8 mouse cellular contexts compared by ENCODE assay signal in the genomic region with DNA sequence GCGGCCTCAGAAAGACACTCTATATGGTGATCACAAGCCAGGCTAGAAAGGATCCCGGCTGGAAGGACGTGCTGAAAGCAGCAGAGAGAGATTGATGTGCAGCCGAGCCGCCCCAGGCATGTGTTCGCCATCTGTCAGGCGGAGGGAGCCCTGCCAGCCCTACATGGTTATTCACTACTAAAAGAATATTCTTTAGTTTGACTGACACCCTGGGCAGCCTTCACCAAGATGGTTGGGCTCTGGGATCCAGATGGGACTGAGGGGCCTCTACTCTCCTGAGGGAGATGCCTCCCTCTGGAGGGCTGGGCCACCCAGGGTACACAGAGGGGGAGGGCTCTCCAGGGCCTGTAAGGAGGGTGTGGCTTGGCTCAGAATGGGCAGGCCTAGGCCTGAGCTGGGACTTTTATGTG.
A peak's percentile ranks its signal among the peaks of the same experiment; 100 is the strongest.
DNase-seq lines count a peak whose midpoint lies in the region; ATAC-seq lines count a peak whose summit lies in the region.

No protein-coding gene starts in this region.

- H3K4me1 ChIP-seq in heart, embryonic 10.5 days, result peaks cover 13% of the 10 kb centered on the region
- peaks cover 17% of the 10 kb centered on the region for H3K4me1 ChIP-seq in stomach, embryonic 15.5 days

- H3K27ac ChIP-seq in heart, embryonic 10.5 days, result peak overlapping the region; percentile 53
- H3K27ac ChIP-seq in stomach, embryonic 15.5 days, result peak overlapping the region; percentile 80

- 13% methylated on average over 7 of the region's 7 CpGs for WGBS in heart, embryonic 10.5 days
- 23% methylated on average over 7 of the region's 7 CpGs for WGBS in stomach, embryonic 15.5 days

- H3K4me3 ChIP-seq in heart, embryonic 10.5 days, result peak overlapping the region; percentile 7; the same call in 1 of the 2 replicates
- no peak overlapping the region for H3K4me3 ChIP-seq in stomach, embryonic 15.5 days (replicated peaks)

- H3K9me3 ChIP-seq in heart, embryonic 10.5 days, result no peaks in the 10 kb centered on the region
- no peaks in the 10 kb centered on the region for H3K9me3 ChIP-seq in stomach, embryonic 15.5 days

- peak; percentile 91 for ATAC-seq in stomach, embryonic 15.5 days (ENCODE audit: insufficient read depth, low FRiP score, low read depth)

- H3K4me2 ChIP-seq in stomach, embryonic 15.5 days, result no peak overlapping the region

- no peaks in the 10 kb centered on the region; the same call in 1 of the 2 replicates for H3K27me3 ChIP-seq in heart, embryonic 10.5 days (ENCODE audit: insufficient read depth, poor library complexity, severe bottlenecking)
- H3K27me3 ChIP-seq in stomach, embryonic 15.5 days (replicated peaks), result no peaks in the 10 kb centered on the region

- no peak overlapping the region for H3K9ac ChIP-seq in stomach, embryonic 15.5 days

- DNase-seq in gastrocnemius, postnatal 10 days, result peak; percentile 61
- DNase-seq in gastrocnemius, adult 18-20 months (ENCODE audit: low spot score), result no peak
- DNase-seq in embryo, embryonic 11 days, result peak; percentile 82
- DNase-seq in heart, embryonic 10.5 days (ENCODE audit: low spot score), result peak; percentile 85
- DNase-seq in layer of hippocampus, adult 8-10 months (ENCODE audit: low spot score in 2 of 2), result peak; percentile 81 to 87
- DNase-seq in lung, postnatal 25 days (ENCODE audit: low spot score), result peak; percentile 18
- DNase-seq in MN1 (ENCODE audit: low spot score), result no peak

- no peaks in the 10 kb centered on the region for H3K36me3 ChIP-seq in heart, embryonic 10.5 days
- H3K36me3 ChIP-seq in stomach, embryonic 15.5 days, result no peaks in the 10 kb centered on the region

Comparison
In these comparisons a context has a peak if more than half of its experiments do, and no peak if none do; other contexts are left out.
1. DNase-seq: peak in gastrocnemius, postnatal 10 days (single experiment), embryo, embryonic 11 days (single experiment), heart, embryonic 10.5 days (single experiment), layer of hippocampus, adult 8-10 months (2 of 2) and lung, postnatal 25 days (single experiment); none in gastrocnemius, adult 18-20 months (single experiment) and MN1 (single experiment).